Mouse (Mus musculus): ENCODE measurements around the gene Eid3. TPM values are rescaled to one million over a fixed set of nuclear protein-coding genes. Genes with fewer than 3 reads are reported as not detected.

Eid3 gene
- total RNA-seq, 2 experiments from 2014 or later = 3.0 to 4.5 TPM

GRCm38 (mm10) chr10:82901436-82901835 is 35.0 kb downstream of the Eid3 start:
- intact Hi-C loops (cut with DNase I) = loop anchor here (5.0 kb wide), 1 partner anchor 139 kb away; the partner anchor contains the start of gene Nfyb
- DNase-seq = peak; percentile 83

GRCm38 (mm10) chr10:82908526-82908925 is 42.1 kb downstream of the Eid3 start:
- no peak for DNase-seq
- intact Hi-C loops (cut with DNase I) = loop anchor here (5.0 kb wide), 1 partner anchor 379 kb away; no protein-coding TSS in a partner anchor

- intact Hi-C loops (cut with DNase I) = loop anchor here (5.0 kb wide), 1 partner anchor 378 kb away; no protein-coding TSS in a partner anchor
- DNase-seq = peak; percentile 66
These were observed 43.0 kb downstream of the Eid3 start for GRCm38 (mm10) chr10:82909382-82909781.

DNA sequence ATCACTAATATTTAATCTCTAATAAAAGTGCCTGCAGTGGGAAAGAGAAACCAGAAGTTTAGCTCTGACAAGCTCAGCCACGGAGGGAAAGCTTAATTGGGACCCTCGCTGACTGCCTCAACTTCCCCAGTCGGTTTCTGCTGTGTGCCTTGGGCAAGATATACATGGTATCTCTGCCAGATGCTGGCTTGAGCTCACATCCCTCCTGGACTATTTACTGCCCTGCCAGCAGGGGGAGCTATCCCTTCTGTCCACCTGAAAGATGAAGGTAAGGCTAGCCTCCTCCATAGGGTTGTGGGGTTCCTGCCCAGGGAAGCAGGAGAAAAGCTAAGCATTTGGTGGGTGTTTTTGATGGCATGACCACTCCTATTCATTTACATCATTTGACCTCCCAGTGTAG is 43.8 kb downstream of the Eid3 start:
- intact Hi-C loops (cut with DNase I) = no loop called here
- DNase-seq = no peak

GRCm38 (mm10) chr10:82913238-82913637 is 46.8 kb downstream of the Eid3 start:
- intact Hi-C loops (cut with DNase I) = no loop called here
- no peak for DNase-seq

DNA sequence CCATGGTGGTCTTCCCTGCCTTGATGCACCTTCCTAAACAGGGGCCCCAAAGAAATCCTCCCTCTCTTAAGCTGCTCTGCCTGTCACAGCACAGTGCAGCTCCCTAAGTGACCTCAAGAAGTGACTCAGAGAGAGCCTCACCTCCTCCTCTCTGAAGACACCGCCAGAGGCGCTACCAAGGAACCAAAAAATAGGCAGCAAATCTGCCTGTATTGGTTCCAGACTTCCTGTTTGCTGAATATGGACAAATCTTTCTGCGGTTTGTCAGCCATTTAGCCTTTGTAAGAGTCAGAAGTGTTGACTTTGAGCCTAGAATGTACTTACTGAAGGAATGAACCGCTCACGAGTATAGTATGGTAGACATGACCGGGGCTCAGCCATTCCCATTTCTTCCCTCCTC is 47.3 kb downstream of the Eid3 start:
- DNase-seq = no peak
- intact Hi-C loops (cut with DNase I) = no loop called here

Other genes with a start within 250 kb of the Eid3 start
- 10 to 100 TPM; 14.9 to 15.8 TPM for gene 1190007I07Rik, start 243.4 kb upstream of the Eid3 start, total RNA-seq (2021)
- gene Tdg, start 236.8 kb upstream of the Eid3 start, total RNA-seq (2021) = 100 to 1,000 TPM in 1 of 2 experiments, 10 to 100 TPM in 1; 97.7 to 101 TPM
- gene Glt8d2, start 176.0 kb upstream of the Eid3 start, total RNA-seq (2021) = 1 to 10 TPM; 2.0 to 2.4 TPM
- gene Hcfc2, start 170.5 kb upstream of the Eid3 start, total RNA-seq (2021) = 10 to 100 TPM; 30.9 to 37.9 TPM
- 10 to 100 TPM; 50.6 to 54.3 TPM for gene Nfyb, start 102.5 kb upstream of the Eid3 start, total RNA-seq (2021)
- gene Txnrd1, start 32.7 kb upstream of the Eid3 start, total RNA-seq (2021) = 10 to 100 TPM; 90.2 to 94.2 TPM
- 10 to 100 TPM; 22.4 to 26.0 TPM for gene Chst11, start 118.9 kb downstream of the Eid3 start, total RNA-seq (2021)

Data from left cerebral cortex, postnatal 4 days (tissue).